Mouse (Mus musculus): Measurements from ENCODE around the gene Ppp1r15a. TPM values are rescaled to one million over a fixed set of nuclear protein-coding genes. Genes with fewer than 3 reads are reported as not detected.

Ppp1r15a gene
- 15.4 and 18.5 TPM in 2 replicates for polyA plus RNA-seq (2016; fragmentation: Nextera tagmentation; extraction: Ambion mirVana)

DNA sequence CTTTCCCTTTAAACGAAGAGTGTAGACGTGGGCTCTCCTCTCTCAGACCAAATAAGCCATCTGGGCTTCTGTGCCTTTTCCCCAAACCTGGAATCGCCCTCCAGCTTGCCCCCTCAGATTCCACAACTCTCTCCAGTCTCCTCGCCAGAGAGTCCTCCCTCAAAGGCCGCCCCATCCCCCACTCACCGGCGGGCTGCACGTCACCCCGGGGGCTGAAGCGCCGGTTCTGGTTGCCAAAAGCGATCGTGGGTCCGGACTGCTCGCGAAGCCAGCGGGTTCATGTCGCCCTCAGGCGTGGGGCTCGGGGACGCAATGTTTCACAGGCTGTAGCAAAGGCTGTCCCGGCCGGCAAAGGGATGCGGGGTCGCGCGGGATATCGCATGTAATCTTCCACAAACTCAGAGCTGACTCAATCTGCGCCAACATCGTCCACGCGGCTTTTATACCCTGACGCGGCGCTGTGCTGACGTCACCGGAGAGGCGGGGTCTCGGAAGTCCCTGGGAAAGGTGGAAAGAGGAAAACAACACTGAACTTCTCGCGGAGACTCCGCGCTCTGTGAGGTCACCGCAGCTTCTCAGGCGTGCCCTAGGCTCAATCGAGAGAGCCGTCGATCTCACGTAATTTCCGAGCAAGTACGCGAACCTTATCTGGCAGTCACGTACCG, at the start of gene Ppp1r15a, which contains the start of gene Plekha4:
Gene Ppp1r15a (minus strand): TSS at position 460 of the 665 bp plus-strand sequence.
Gene Plekha4 (plus strand): TSS at position 522 of the 665 bp plus-strand sequence.
- Histone ChIP-seq H3K4me2 (replicated peaks) (peak within 1 kb of the TSS; percentile 83), H3K4me3 (peak within 1 kb of the TSS; percentile 64), H3K27me3 (0 out of 2 replicates have a peak, but pooled peaks cover 8% of the 10 kb centered on the region), H3K9me3 (no peaks in the 10 kb centered on the region), H3K9ac (replicated peaks) (peak within 1 kb of the TSS; percentile 83), H3K27ac (replicated peaks) (peak within 1 kb of the TSS; percentile 71), H3K4me1 (peaks cover 20% of the 10 kb centered on the region), H3K36me3 (no peaks in the 10 kb centered on the region)
- peak; percentile 85 for ATAC-seq (ENCODE audit: low FRiP score, low read depth)
- under 1% methylated on average over 54 of the region's 54 CpGs for WGBS

DNA sequence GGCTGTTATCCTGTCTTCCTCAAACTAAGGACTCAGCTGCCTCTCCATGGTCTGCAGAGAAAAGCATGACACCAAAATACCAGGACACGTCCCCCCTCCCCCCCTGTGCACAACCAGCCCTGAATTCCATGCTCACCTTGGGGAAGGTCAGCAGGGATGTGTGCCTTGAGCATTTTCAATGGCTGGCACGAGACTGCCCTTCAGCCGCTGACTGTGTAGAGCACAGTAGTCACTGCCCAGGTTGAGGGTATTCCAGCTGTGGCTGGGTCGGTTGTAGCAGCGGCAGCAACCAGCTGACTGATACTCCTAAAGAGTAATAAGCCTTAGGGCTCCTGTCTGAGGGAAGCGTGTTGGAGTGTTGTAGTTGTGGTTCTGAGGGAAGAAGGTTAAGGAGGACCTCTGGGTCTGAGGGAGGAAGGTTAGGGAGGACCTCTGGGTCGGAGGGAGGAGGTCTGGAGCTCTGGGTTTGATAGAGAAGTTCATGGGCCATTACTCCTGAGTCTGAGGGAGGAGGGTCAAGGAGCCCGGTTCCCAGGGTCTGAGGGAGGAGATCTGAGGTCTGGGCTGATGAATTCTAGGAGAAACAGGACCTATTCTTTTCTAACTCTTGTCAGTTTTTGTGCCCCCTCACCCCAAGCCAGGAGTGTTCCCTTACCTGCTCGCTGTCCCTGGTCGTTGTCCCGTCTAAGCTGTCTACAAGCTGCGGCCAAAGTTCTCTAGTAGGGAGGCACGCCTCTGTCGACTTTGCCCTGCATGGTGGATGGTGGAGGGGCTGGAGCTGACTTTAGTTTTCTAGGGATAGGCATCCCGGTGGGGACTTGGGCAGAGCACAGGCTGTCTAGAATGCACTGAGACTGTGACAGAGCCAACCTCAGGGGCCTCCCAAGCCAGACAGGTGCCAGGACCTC, 48.7 kb upstream of the Ppp1r15a start:
- no peaks in the 10 kb centered on the region for H3K9me3 ChIP-seq
- ATAC-seq (ENCODE audit: low FRiP score, low read depth): no peak
- no peak overlapping the region for H3K4me3 ChIP-seq
- no peak overlapping the region for H3K9ac ChIP-seq (replicated peaks)
- H3K27me3 ChIP-seq: no peaks in the 10 kb centered on the region
- no peak overlapping the region for H3K4me2 ChIP-seq (replicated peaks)
- peaks cover 17% of the 10 kb centered on the region for H3K36me3 ChIP-seq
- no peak overlapping the region for H3K27ac ChIP-seq (replicated peaks)
- 88% methylated on average over 15 of the region's 15 CpGs for WGBS
- H3K4me1 ChIP-seq: peaks cover 17% of the 10 kb centered on the region

- WGBS: 86% methylated on average over 8 of the region's 8 CpGs
- Histone ChIP-seq H3K4me3 (no peak overlapping the region), H3K27me3 (no peaks in the 10 kb centered on the region), H3K9me3 (no peaks in the 10 kb centered on the region), H3K4me2 (replicated peaks) (no peak overlapping the region), H3K27ac (replicated peaks) (no peak overlapping the region), H3K4me1 (peaks cover 17% of the 10 kb centered on the region), H3K36me3 (peaks cover 16% of the 10 kb centered on the region), H3K9ac (replicated peaks) (no peak overlapping the region)
- ATAC-seq (ENCODE audit: low FRiP score, low read depth): no peak
Observed at GRCm38 (mm10) chr7:45573954-45574353, 47.9 kb upstream of the Ppp1r15a start.

- 0 out of 2 replicates have a peak overlapping the region, but pooled peaks have one; percentile 80 for H3K4me2 ChIP-seq (replicated peaks)
- no peaks in the 10 kb centered on the region for H3K9me3 ChIP-seq
- H3K27ac ChIP-seq (replicated peaks): no peak overlapping the region
- H3K9ac ChIP-seq (replicated peaks): no peak overlapping the region
- H3K36me3 ChIP-seq: peaks cover 7% of the 10 kb centered on the region
- ATAC-seq (ENCODE audit: low FRiP score, low read depth): no peak
- H3K4me3 ChIP-seq: no peak overlapping the region
- no peaks in the 10 kb centered on the region for H3K27me3 ChIP-seq
- H3K4me1 ChIP-seq: peaks cover 33% of the 10 kb centered on the region
- 71% methylated on average over 1 of the region's 1 CpGs for WGBS
Observed at GRCm38 (mm10) chr7:45571966-45572365, 45.9 kb upstream of the Ppp1r15a start.

DNA sequence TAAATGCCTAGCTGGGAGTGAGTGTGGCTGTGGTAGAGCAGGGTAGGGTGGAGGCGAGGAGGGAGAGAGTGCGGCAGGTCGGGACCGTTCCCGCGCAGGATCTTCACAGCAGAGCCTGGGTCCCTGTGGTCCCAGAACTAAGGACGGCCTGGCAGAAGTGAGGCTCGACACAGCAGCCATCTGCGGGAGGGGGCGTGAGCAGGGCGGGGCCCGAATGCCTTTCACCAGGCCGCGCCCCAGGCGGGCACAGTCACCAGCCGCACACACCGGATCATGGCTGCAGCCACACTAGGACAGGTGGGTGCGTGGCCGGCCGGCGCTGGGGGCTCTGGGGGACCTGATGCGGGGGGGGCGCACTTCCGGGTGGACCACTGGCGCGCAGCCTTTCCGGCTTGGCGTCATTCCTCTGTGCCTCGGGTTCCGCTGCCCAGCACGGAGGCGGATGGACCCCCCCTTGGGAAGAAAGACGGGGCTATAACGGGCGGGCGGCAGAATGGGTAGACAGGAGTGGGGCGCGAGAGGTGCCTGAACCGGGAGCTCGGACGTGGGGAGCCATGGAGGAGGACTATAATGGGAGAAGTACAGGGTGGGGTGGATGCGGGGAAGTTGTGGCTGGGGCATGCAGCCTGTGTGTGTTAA, 44.2 kb upstream of the Ppp1r15a start, which contains the start of gene Bcat2:
Gene Bcat2 (plus strand): TSS at position 51 of the 639 bp plus-strand sequence.
- H3K9ac ChIP-seq (replicated peaks): peak within 1 kb of the TSS; percentile 80
- peaks cover 33% of the 10 kb centered on the region for H3K4me1 ChIP-seq
- H3K4me2 ChIP-seq (replicated peaks): peak within 1 kb of the TSS; percentile 80
- H3K9me3 ChIP-seq: no peaks in the 10 kb centered on the region
- ATAC-seq (ENCODE audit: low FRiP score, low read depth): peak; percentile 80
- H3K36me3 ChIP-seq: no peaks in the 10 kb centered on the region
- WGBS: under 1% methylated on average over 42 of the region's 42 CpGs
- H3K4me3 ChIP-seq: peak within 1 kb of the TSS; percentile 72
- peak within 1 kb of the TSS; percentile 88 for H3K27ac ChIP-seq (replicated peaks)
- H3K27me3 ChIP-seq: peaks cover 3% of the 10 kb centered on the region; the same call in 1 of the 2 replicates

GRCm38 (mm10) chr7:45568601-45569473, 42.8 kb upstream of the Ppp1r15a start:
- Histone ChIP-seq H3K36me3 (no peaks in the 10 kb centered on the region), H3K4me3 (peak overlapping the region; percentile 48), H3K27me3 (peaks cover 3% of the 10 kb centered on the region; the same call in 1 of the 2 replicates), H3K9me3 (no peaks in the 10 kb centered on the region), H3K9ac (replicated peaks) (0 out of 2 replicates have a peak overlapping the region, but pooled peaks have one; percentile 28), H3K4me2 (replicated peaks) (peak overlapping the region; percentile 77), H3K4me1 (peaks cover 33% of the 10 kb centered on the region), H3K27ac (replicated peaks) (0 out of 2 replicates have a peak overlapping the region, but pooled peaks have one; percentile 21)
- 81% methylated on average over 10 of the region's 10 CpGs for WGBS
- ATAC-seq (ENCODE audit: low FRiP score, low read depth): no peak

- Histone ChIP-seq H3K27me3 (peaks cover 3% of the 10 kb centered on the region), H3K4me1 (peaks cover 33% of the 10 kb centered on the region), H3K4me2 (replicated peaks) (peak overlapping the region; percentile 77), H3K9ac (replicated peaks) (peak overlapping the region; percentile 48), H3K27ac (replicated peaks) (peak overlapping the region; percentile 21; the same call in 1 of the 2 replicates), H3K4me3 (peak overlapping the region; percentile 48), H3K36me3 (no peaks in the 10 kb centered on the region), H3K9me3 (no peaks in the 10 kb centered on the region)
- peak; percentile 92 for ATAC-seq (ENCODE audit: low FRiP score, low read depth)
- 1% methylated on average over 23 of the region's 24 CpGs for WGBS
Observed at GRCm38 (mm10) chr7:45567780-45568516, 41.9 kb upstream of the Ppp1r15a start.

- 80% methylated on average over 8 of the region's 8 CpGs for WGBS
- H3K27ac ChIP-seq (replicated peaks): no peak overlapping the region
- H3K27me3 ChIP-seq: peaks cover 3% of the 10 kb centered on the region
- no peak overlapping the region for H3K9ac ChIP-seq (replicated peaks)
- H3K9me3 ChIP-seq: no peaks in the 10 kb centered on the region
- H3K4me1 ChIP-seq: peaks cover 33% of the 10 kb centered on the region
- H3K4me3 ChIP-seq: no peak overlapping the region
- H3K4me2 ChIP-seq (replicated peaks): peak overlapping the region; percentile 77
- H3K36me3 ChIP-seq: no peaks in the 10 kb centered on the region
- no peak for ATAC-seq (ENCODE audit: low FRiP score, low read depth)
Observed at GRCm38 (mm10) chr7:45567112-45567779, 41.2 kb upstream of the Ppp1r15a start.

DNA sequence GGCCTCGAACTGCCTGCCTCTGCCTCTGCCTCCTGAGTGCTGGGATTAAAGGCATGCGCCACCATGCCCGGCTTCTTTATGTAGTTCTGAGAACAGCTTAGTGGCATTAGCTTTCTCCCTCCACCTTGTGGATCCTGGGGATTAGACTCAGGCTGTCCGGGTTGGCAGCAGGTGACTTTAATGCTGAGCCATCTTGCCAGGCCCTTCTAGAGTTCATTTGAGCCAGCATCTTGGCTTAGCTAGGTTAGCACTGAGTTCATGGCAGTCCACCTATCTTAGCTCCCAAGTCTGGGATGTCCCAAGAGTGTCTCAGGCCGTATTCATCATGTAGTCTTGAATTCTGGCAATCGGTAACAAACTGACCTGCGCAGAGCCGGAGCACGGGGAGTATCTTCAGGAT, 39.4 kb upstream of the Ppp1r15a start:
- Histone ChIP-seq H3K27ac (replicated peaks) (no peak overlapping the region), H3K9ac (replicated peaks) (no peak overlapping the region), H3K27me3 (peaks cover 15% of the 10 kb centered on the region), H3K4me1 (peaks cover 20% of the 10 kb centered on the region), H3K36me3 (no peaks in the 10 kb centered on the region), H3K4me2 (replicated peaks) (no peak overlapping the region), H3K9me3 (no peaks in the 10 kb centered on the region), H3K4me3 (no peak overlapping the region)
- 85% methylated on average over 9 of the region's 9 CpGs for WGBS
- ATAC-seq (ENCODE audit: low FRiP score, low read depth): no peak

DNA sequence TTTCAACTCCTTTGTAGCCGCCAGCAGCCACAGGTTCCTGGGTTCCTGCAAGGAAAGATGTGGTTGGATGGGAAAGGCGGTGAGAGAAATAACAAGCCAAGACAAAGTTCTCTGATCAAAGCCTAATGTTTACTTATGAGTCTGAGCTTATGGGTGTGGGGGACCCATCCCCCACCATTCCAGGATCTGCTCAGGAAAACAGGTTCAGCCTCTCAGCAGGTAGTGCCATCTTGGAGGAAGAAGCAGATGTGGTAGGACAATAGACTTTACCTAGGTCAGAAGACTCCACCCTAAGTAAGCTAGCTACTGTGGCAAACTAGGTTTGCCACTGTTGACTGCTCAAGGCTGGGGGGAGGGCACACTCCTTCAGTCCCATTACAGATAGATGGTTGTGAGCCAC, 38.7 kb upstream of the Ppp1r15a start:
- no peak for ATAC-seq (ENCODE audit: low FRiP score, low read depth)
- no peaks in the 10 kb centered on the region for H3K36me3 ChIP-seq
- H3K4me3 ChIP-seq: no peak overlapping the region
- H3K27ac ChIP-seq (replicated peaks): no peak overlapping the region
- H3K9me3 ChIP-seq: no peaks in the 10 kb centered on the region
- 84% methylated on average over 2 of the region's 2 CpGs for WGBS
- peaks cover 17% of the 10 kb centered on the region for H3K27me3 ChIP-seq
- no peak overlapping the region for H3K9ac ChIP-seq (replicated peaks)
- peaks cover 17% of the 10 kb centered on the region for H3K4me1 ChIP-seq
- H3K4me2 ChIP-seq (replicated peaks): no peak overlapping the region
